9 mouse cellular contexts compared by ENCODE assay signal in the genomic region with DNA sequence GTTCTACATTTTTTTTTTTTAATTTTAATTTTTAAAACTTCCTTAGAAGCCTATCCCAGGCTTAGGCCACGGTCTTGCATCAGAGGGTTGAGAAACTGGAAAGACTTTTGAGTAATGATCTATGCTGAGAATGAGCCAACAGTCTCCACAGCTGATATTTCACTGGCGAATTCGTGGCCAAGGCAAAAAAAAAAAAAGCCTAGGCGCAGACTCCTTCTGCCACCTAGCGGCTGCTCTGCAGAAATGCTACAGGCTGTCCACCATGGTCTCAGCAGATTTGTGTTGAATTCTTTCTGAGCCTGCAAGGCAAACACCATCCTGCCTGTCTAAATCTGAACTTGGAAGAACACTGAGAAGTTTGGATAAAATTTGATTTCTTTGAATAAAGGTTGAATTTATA.
DNase-seq lines count a peak whose midpoint lies in the region; ATAC-seq and TF ChIP-seq lines count a peak whose summit lies in the region.
"Had no signal": no experiment of that assay in that cellular context is flagged by ENCODE, and none has a peak within 500 bp of the region (broad histone marks: within the 10 kb centered on the region; RNA-seq: fewer than 3 reads in every experiment).

No protein-coding gene starts in this region.

- TF ChIP-seq CTCF in layer of hippocampus, adult 2 months (conservative IDR thresholded peaks at IDR 0.05): peak; percentile 97

- DNase-seq in layer of hippocampus, adult 2 months (ENCODE audit: low spot score in 2 of 2): peak; percentile 32 to 56
- no peak for DNase-seq in layer of hippocampus, adult 9-10 months (ENCODE audit: low spot score)
- DNase-seq in ES-CJ7 (ENCODE audit: low read depth, low spot score): peak; percentile 33
- peak; percentile 16 for DNase-seq in cerebellum, adult 9-11 months
- peak; percentile 47 for DNase-seq in gastrocnemius, postnatal 14 days
- DNase-seq in kidney, postnatal 25 days: peak; percentile 18 to 45
- peak; percentile 55 for DNase-seq in telencephalon, adult 2 months (ENCODE audit: low read depth, low spot score)

- H3K9me3 ChIP-seq in midbrain, embryonic 13.5 days: no peaks in the 10 kb centered on the region
- H3K9me3 ChIP-seq: embryonic facial prominence, embryonic 13.5 days had no signal

- no peaks in the 10 kb centered on the region for H3K27me3 ChIP-seq in midbrain, embryonic 13.5 days

- H3K4me2 ChIP-seq in midbrain, embryonic 13.5 days (replicated peaks): no peak overlapping the region
- H3K4me2 ChIP-seq: embryonic facial prominence, embryonic 13.5 days had no signal

- no peaks in the 10 kb centered on the region for H3K36me3 ChIP-seq in midbrain, embryonic 13.5 days
- H3K36me3 ChIP-seq: embryonic facial prominence, embryonic 13.5 days had no signal

- no peaks in the 10 kb centered on the region for H3K4me1 ChIP-seq in midbrain, embryonic 13.5 days (replicated peaks)

- ATAC-seq in midbrain, embryonic 13.5 days: 0 out of 2 replicates have a peak, but pooled peaks have one; percentile 43

- no peak overlapping the region for H3K4me3 ChIP-seq in layer of hippocampus, adult 2 months
- no peak overlapping the region for H3K4me3 ChIP-seq in midbrain, embryonic 13.5 days (replicated peaks)
- H3K4me3 ChIP-seq: embryonic facial prominence, embryonic 13.5 days had no signal

- WGBS in midbrain, embryonic 13.5 days: 2% methylated on average over 5 of the region's 5 CpGs

- intact Hi-C loops in gastrocnemius, postnatal 14 days (cut with DNase I; ENCODE audit: low total_unique reads): loop anchor here (5.0 kb wide), 1 partner anchor 595 kb away; a partner anchor contains a TSS

- H3K9ac ChIP-seq in midbrain, embryonic 13.5 days (replicated peaks): no peak overlapping the region
- H3K9ac ChIP-seq: embryonic facial prominence, embryonic 13.5 days had no signal

- H3K27ac ChIP-seq in layer of hippocampus, adult 2 months: no peak overlapping the region
- H3K27ac ChIP-seq in midbrain, embryonic 13.5 days: no peak overlapping the region
- H3K27ac ChIP-seq: embryonic facial prominence, embryonic 13.5 days had no signal
